Mouse (Mus musculus) spleen, postnatal 10 days (tissue): ENCODE data around the gene Mboat2.
A peak's percentile ranks its signal among the peaks of the same experiment; 100 is the strongest.

ENCODE experiments used
- DNase-seq, 2 experiments: peaks; one replicate each; pipeline ENCODE4 v3.0.0; 2021 to 2022; ENCODE audit warnings: low spot score in 2 of 2

The Mboat2 gene

DNA sequence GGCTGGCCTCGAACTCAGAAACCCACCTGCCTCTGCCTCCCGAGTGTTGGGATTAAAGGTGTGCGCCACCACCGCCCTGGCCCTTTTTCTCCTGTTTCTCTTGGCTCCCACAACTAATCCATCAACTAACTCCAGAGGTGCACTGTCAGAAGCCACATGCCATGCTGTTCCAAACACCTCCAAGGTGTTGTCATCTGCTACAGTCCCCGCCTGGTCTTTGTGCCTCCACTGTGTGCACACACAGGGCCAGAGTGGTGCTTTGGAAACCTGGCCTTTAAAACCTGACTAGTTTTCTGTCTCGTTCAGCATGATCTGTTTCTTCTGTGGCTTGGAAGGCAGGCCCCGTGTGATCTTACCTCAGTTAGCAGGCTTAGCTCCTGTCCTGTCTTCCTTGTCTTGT is 113.9 kb downstream of the Mboat2 start:
- no peak for DNase-seq

DNA sequence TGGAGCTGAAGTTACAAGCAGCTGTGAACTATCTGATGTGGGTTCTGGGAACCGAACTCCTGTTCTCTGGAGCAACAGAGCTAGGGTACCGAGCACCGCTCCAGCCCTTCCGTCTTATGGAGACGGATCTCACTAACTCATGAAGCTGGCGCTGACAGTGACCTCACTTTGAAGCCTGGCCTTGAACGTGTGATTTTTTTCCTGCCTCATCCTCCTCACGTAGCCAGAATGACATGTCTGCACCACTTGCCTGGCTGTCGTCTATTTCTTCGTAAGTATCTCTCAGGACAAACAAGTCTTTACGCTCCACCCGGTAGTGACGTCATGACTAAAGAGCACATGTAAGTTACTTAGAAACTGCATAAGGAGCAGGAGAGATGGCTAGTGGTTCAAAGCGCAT is 116.4 kb downstream of the Mboat2 start:
- no peak for DNase-seq

GRCm38 (mm10) chr12:24948344-24948743 is 117.7 kb downstream of the Mboat2 start:
- peak in 1 of 2 experiments; percentile 36 for DNase-seq

DNA sequence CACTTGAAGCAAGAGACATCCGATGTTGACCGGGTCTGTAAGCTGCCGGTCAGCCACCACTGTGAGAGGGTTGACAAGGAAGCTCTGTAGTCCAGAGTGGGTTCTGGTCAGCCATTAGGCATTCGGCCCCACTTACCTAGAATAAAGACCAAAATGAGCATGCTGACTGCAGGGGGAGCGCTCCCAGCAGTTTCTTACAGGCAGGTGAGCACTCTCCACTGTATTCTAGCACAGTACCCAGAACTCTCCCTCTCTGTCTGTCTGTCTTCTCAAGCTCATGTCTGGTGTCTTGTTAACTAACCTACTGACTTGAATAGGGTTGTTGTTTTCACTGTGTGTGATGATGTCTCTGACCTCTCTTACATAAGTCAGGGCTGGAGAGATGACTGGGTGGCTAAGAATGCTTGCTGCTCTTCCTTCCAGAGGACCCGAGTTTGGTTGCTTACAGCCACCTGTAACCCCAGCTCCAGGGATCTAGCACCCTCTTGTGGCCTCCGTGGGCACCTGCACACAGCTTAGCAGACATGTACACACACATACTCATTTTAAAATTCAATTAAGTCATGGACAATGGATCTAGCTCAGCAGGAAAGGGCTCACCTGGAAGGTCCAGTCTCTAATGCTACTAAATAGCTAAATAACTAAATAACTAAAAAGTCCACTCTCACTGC is 119.8 kb downstream of the Mboat2 start:
- peak in 1 of 2 experiments; percentile 51 for DNase-seq

GRCm38 (mm10) chr12:24952147-24952546 is 121.5 kb downstream of the Mboat2 start:
- DNase-seq: peak; percentile 51 to 78

GRCm38 (mm10) chr12:24955137-24955536 is 124.5 kb downstream of the Mboat2 start:
- no peak for DNase-seq

DNA sequence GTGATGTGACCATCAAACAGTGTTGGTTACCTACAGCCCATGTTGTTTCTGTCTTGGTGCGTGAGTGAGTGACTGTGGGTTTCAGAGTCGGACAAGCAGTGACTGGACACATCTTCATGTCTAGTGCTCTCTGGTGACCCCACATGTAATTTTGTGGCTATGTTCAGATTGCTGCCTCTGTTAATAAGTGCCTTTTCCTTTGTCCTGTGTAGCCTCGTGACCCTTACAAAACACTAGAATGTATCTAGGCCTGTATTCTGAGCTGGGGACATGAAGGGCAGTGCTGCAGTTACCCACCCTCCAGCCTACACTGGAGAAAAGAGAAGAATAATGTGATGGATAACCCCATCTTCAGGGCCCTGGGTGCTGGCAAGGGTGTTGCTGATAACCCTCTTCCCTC is 127.8 kb downstream of the Mboat2 start:
- DNase-seq: no peak

DNA sequence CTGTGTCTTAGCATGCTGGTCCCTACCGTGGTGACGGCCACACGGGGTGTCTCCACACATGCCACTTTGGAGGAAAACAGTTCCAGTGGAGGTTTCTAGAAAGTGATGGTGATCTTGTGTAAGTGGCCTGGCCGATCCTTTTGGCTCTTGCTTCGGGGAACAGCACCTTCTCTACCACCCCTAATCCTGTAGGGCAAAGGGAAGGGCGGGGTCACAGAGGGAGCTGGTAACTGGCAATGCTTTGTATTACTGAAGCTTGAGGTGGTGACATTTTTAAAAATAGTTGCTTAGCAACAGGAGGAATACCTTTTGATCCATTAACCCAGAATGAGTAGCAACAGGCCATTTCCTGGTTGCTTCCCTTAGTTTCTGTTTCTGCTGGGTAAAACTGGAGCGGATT is 131.1 kb downstream of the Mboat2 start:
- DNase-seq: no peak

- no peak for DNase-seq
These were observed 131.8 kb downstream of the Mboat2 start for GRCm38 (mm10) chr12:24962362-24962967.

GRCm38 (mm10) chr12:24963393-24964022 is 132.8 kb downstream of the Mboat2 start:
- no peak for DNase-seq

- DNase-seq: no peak
These were observed 134.7 kb downstream of the Mboat2 start for GRCm38 (mm10) chr12:24965406-24965805.

GRCm38 (mm10) chr12:24966046-24966445 is 135.4 kb downstream of the Mboat2 start:
- no peak for DNase-seq

DNA sequence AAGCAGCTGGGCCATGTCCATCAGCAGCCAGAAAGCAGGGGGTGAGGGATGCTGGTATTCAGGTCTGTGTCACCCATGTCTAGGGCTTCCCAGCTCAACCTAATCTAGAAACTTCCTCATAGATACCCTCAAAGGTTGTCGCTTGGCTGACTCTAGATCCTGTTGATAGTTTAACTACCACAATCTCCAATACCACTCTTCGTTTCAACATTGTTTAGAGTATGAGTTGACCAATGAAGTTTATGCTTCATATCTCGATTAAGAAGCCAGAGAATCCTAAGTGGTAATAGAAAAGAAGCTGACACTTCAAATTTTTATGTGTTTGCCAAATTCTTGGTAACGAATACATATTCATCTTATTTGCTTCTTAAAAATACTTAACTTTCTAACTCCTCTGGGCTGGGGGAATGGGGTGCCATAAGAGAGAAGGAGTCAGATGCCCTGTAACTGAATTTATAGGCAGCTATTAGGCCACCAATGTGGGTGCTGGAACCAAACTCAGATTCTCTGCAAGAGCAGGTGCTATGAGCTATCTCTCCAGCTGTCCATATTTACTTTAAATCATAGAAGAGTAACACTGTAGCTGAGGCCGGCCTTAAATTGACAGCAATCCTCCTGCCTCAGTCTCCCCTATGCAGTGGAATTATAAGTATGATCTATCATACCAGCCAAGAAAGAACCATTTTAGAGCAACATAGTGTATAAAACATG is 141.0 kb downstream of the Mboat2 start:
- DNase-seq: no peak

DNA sequence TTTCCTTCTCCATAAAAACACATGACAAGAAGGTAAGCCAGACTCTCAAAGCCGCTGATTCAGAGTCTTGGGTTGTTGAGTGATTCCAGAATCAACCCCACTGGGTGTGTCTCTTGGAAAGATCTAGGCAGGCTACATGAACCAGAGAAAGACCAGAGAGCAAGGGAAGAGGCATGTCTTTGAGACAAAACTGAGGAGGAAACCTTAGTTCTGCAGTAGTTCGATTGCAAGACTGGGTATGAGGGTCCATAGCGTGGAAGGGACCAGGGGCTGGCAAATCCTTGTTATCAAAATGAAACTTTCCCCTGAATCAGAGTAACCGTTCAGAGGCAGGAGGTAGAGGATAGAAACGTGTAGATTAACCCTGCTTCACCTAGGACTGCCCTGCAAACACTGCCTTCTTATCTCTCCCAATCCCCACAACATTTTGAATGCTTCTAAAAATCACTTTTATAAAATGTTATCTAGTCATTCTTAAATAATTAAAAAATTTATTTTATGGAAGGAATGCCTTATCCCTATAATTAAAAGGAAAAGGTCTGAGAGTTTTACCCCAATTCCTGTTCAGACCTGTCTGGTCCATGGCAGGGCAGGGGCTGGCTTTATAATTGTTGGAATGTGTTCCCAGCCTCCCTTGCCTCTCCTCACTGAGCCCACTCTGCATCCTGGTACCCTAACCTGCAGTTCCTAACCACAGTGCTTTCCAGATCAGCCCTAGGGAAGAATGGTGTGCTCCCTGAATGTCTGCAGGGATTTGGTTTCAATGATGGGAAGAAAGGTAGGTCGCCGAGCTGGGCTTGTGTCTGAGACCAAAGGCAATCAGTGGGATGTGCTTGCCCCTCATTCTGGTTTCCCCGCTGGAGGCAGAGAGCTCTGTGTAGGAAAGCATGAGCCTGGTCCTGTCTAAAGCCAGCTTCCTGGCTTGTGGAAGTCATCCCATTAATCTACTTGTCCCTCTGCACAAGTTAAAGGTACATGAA is 142.0 kb downstream of the Mboat2 start:
- DNase-seq: no peak

DNA sequence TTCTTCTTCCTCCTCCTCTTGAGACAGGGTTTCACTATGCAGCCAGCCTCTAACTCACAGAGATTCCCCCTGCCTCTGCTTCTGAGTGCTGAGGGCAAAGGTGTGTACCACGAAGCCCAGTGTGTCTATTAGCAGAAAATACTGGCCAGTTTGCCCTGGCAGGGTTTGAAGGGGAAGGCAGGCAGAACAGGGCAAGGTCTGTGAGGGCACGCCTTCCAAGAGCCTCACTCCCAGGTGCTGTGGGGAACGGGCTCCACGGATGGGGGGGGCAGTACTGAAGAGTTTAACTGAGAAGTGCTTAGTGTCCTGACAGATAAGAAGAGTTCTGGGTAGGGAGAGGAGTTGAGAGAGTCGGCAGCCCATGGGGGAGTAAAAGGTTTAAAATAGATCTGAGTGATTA is 142.9 kb downstream of the Mboat2 start:
- no peak for DNase-seq

DNA sequence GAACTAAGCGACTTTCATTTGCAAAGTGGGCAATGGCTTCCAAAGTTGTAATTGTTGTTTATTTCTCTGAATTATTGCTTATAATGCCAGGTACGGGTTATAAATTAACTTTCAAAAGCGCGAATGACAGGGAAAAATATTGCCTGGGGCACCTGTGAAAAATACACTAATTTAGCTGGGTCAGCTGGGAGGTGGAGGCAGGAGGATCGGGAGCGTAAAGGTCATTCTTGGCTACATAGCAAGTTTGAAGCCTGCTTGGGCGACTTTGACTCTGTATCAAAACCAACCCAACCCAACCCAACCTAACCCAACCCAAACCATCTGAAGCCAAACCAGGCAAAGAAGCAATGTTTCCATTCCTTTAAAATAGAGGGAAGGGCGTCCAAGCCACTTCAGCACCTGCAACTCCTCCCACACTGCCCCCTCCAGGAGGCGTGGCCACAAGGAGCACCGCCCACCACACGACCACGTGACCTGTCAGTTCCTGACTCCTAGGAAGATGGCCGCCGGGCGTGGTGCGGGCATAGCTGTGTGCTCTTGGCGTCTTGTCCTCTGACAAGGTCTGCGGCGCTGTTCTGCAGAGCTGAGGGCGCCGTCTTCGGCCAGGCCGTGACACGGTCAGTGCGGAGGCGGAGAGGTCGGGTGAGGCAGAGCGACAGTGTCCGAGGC is 143.9 kb downstream of the Mboat2 start, which contains the start of gene Kidins220:
Gene Kidins220 (plus strand): TSS at position 480 of the 669 bp plus-strand sequence.
- DNase-seq: peak; percentile 95 to 99

- DNase-seq: peak in 1 of 2 experiments; percentile 65
These were observed 144.5 kb downstream of the Mboat2 start for GRCm38 (mm10) chr12:24975115-24975733.

DNA sequence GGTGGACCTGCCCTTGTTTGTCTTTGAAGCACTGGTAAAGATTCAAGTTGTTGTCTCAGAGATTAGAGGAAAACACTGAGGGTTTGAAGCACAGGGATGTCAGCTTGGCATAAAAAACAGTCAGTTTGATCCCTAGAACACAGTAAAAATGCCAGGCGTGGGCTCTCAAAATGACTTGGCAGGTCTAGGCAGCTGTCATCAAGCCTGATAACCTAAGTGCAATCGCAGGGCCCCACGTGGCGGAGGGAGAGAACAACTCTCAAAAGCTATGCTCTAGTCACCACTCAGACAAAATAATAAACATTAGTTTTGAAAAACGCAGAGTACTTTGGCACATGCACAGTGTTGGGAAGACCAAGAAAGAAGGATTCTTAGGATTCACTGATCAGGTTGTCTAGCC is 154.5 kb downstream of the Mboat2 start:
- DNase-seq: no peak

- DNase-seq: no peak
These were observed 164.7 kb downstream of the Mboat2 start for GRCm38 (mm10) chr12:24995350-24995749.

- DNase-seq: no peak
These were observed 174.7 kb downstream of the Mboat2 start for GRCm38 (mm10) chr12:25005350-25005749.
